Mouse (Mus musculus) liver, embryonic 13.5 days (tissue): ENCODE results near the gene Tgfa. TPM values are rescaled to one million over a fixed set of nuclear protein-coding genes. Genes with fewer than 3 reads are reported as not detected.

Experiments used
- ATAC-seq: fragments of 200-750 bp; cut with Nextera tagmentation; 2 replicates; pipeline ENCODE4 v1.8.0; 2017; ENCODE audit warnings: low read depth, mild to moderate bottlenecking, moderate number of reproducible peaks, moderate library complexity
- DNase-seq: peaks from one replicate; pipeline ENCODE4 v3.0.0; 2022
- H3K27ac ChIP-seq: fragments of 300-500 bp; sonication (generic); 2 replicates; pipeline ENCODE4 v1.5.1; 2015; ENCODE audit warnings: moderate library complexity, mild to moderate bottlenecking, inconsistent platforms
- H3K27me3 ChIP-seq: fragments of 300-500 bp; sonication (generic); 2 replicates; pipeline ENCODE4 v1.6.1; 2015; ENCODE audit warnings: mild to moderate bottlenecking, inconsistent platforms
- H3K36me3 ChIP-seq: fragments of 300-500 bp; sonication (generic); 2 replicates; pipeline ENCODE4 v1.6.1; 2015; ENCODE audit warnings: mild to moderate bottlenecking, inconsistent platforms
- H3K4me1 ChIP-seq: fragments of 300-500 bp; sonication (generic); replicated peaks from 2 replicates; pipeline ENCODE4 v1.6.1; 2015; ENCODE audit warnings: inconsistent platforms
- H3K4me2 ChIP-seq: fragments of 300-500 bp; sonication (generic); 2 replicates; pipeline ENCODE4 v1.6.1; 2015; ENCODE audit warnings: inconsistent platforms, mild to moderate bottlenecking, moderate library complexity
- H3K4me3 ChIP-seq: fragments of 300-500 bp; sonication (generic); replicated peaks from 2 replicates; pipeline ENCODE4 v1.5.1; 2015; ENCODE audit warnings: mild to moderate bottlenecking, inconsistent platforms
- H3K9ac ChIP-seq: fragments of 300-500 bp; sonication (generic); 2 replicates; pipeline ENCODE4 v1.6.1; 2015; ENCODE audit warnings: mild to moderate bottlenecking, inconsistent platforms
- H3K9me3 ChIP-seq: fragments of 300-500 bp; sonication (generic); replicated peaks from 2 replicates; pipeline ENCODE4 v1.6.1; 2016; ENCODE audit warnings: inconsistent platforms
- WGBS: fragments of 180-500 bp; shearing (Covaris S2); methylation state at CpG from one replicate; pipeline ENCODE4 v1.1.7; 2015; ENCODE audit not compliant: insufficient replicate concordance; 5-methylcytosine and 5-hydroxymethylcytosine counted together
- polyA plus RNA-seq: library from polyadenylated mRNA; unstranded; fragments of >200 nt; fragmentation: Nextera tagmentation; extraction: Ambion mirVana; gene quantifications from 2 replicates; pipeline ENCODE4 v1.2.1, GENCODE M21; 2015

The Tgfa gene
- polyA plus RNA-seq, 1 experiment from 2014 or later: 1.1 TPM

DNA sequence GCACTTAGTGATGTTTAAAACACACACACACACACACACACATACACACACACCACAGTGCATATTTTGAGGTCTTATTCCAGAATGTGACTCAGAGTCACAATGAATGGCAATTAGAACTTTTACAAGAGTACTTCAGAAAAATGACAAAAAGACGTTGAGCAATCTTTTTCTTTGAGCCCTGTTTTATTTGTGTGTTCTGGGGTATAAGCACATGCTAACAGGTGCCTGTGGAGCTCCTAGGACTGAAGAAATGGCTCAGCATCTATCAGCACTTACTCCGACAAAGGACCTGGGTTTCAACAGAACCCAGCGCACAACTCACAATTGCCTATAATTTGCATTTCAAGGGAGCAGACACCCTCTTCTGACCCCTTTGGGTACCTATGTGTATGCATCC lies 31.0 kb upstream of the Tgfa start:
- no peaks in the 10 kb centered on the region for H3K4me1 ChIP-seq
- no peak overlapping the region for H3K4me2 ChIP-seq
- no peak for DNase-seq
- WGBS: 58% methylated on average over 3 of the region's 3 CpGs
- H3K27me3 ChIP-seq: peaks cover 6% of the 10 kb centered on the region; the same call in 1 of the 2 replicates
- H3K9me3 ChIP-seq: no peaks in the 10 kb centered on the region
- H3K4me3 ChIP-seq: no peak overlapping the region
- H3K9ac ChIP-seq: no peak overlapping the region
- no peak overlapping the region for H3K27ac ChIP-seq
- H3K36me3 ChIP-seq: no peaks in the 10 kb centered on the region
- no peak for ATAC-seq

DNA sequence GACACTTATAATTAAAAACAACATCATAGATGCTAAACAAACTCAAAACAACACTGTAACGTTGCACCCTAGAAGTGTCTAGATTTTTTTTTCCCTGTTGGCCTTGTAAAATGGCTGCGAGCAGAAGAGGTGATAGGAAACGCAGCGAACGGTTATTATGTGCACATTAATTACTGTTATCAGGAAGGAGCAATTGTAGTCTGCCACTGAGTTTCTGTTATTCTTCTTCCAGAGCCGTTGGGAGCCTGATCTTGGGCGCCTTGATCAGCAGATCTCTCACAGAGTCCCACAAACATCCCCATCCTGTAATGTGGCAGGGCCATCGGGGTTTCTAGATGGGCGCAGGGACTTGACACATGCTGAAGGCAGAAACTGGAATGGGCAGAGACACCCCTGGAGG lies 28.6 kb upstream of the Tgfa start:
- Histone ChIP-seq H3K27ac (no peak overlapping the region), H3K36me3 (no peaks in the 10 kb centered on the region), H3K27me3 (peaks cover 6% of the 10 kb centered on the region; the same call in 1 of the 2 replicates), H3K4me3 (no peak overlapping the region), H3K4me2 (no peak overlapping the region), H3K9ac (no peak overlapping the region), H3K9me3 (no peaks in the 10 kb centered on the region), H3K4me1 (no peaks in the 10 kb centered on the region)
- 51% methylated on average over 9 of the region's 9 CpGs for WGBS
- DNase-seq (no peak), ATAC-seq (no peak)

- Histone ChIP-seq H3K27me3 (peaks cover 6% of the 10 kb centered on the region; the same call in 1 of the 2 replicates), H3K4me2 (no peak overlapping the region), H3K27ac (no peak overlapping the region), H3K9me3 (no peaks in the 10 kb centered on the region), H3K4me1 (no peaks in the 10 kb centered on the region), H3K4me3 (no peak overlapping the region), H3K9ac (no peak overlapping the region), H3K36me3 (no peaks in the 10 kb centered on the region)
- ATAC-seq (no peak), DNase-seq (no peak)
- WGBS: 56% methylated on average over 5 of the region's 5 CpGs
Observed at GRCm38 (mm10) chr6:86167851-86168250, 27.2 kb upstream of the Tgfa start.

DNA sequence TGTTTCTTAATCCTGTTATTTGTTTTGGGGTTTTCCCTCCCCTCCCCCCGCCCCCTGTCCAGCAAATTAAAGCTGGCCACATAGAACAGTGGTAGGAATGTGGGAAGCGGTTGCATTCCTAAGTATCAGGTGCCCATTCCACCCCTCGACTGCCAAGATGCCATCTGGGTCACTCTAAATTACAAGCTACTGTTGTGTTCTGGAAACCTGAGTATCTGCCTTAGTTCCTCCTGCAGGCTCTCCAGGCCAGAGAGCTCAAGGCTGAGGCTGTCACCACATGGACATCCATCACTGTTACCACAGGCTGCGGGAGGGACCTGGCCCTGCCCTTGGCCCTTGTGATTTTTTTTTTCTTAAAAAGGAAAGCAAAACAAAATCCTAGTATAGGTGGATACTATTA lies 25.9 kb upstream of the Tgfa start:
- no peaks in the 10 kb centered on the region for H3K36me3 ChIP-seq
- no peak overlapping the region for H3K4me3 ChIP-seq
- H3K9me3 ChIP-seq: no peaks in the 10 kb centered on the region
- no peak overlapping the region for H3K9ac ChIP-seq
- H3K27me3 ChIP-seq: peaks cover 3% of the 10 kb centered on the region; the same call in 1 of the 2 replicates
- no peaks in the 10 kb centered on the region for H3K4me1 ChIP-seq
- H3K27ac ChIP-seq: no peak overlapping the region
- WGBS: 44% methylated on average over 4 of the region's 4 CpGs
- no peak overlapping the region for H3K4me2 ChIP-seq
- ATAC-seq (no peak), DNase-seq (no peak)

DNA sequence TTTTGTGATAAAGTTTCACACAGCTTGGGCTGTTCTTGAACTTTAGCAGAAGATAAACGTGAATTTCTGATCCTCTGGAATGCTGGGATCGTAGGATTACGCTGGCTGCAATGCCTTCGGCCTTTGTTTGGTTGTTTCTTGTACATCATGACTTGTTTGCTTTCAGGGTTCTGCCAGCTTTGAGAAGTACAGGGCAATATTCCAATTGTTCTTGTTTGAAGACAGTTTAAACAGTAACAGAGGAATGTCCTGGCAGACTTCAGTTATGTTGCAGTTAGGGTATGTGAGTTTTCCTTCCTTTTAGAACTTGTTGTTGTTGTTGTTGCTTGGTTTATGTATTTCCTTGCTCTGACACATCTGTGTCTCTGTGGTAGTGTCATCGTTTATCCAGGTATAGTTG lies 18.8 kb upstream of the Tgfa start:
- DNase-seq: no peak
- H3K9me3 ChIP-seq: no peaks in the 10 kb centered on the region
- H3K27me3 ChIP-seq: no peaks in the 10 kb centered on the region
- no peak overlapping the region for H3K4me3 ChIP-seq
- no peak overlapping the region for H3K9ac ChIP-seq
- no peak for ATAC-seq
- no peak overlapping the region for H3K4me2 ChIP-seq
- no peaks in the 10 kb centered on the region for H3K4me1 ChIP-seq
- H3K36me3 ChIP-seq: no peaks in the 10 kb centered on the region
- H3K27ac ChIP-seq: no peak overlapping the region
- WGBS: 49% methylated on average over 5 of the region's 5 CpGs

DNA sequence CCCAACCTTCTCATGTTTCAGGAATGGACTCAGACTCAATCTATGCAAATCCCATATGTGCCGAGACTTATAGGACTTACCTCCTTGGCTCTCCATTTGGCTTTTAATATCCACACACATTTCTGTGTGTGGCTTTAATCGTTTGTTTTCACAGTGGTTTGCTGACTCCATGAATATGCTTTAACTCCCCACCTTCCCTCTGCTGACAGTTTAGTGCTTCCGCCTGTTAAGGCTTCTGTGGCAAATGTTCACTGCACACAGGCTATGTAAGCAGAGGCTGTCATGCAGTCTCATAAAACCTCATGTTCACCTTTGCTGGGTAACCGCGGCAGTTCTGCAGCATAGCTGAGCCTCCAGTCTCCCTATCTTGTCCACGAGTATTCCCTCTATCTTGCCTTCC lies 18.3 kb upstream of the Tgfa start:
- DNase-seq: no peak
- H3K4me2 ChIP-seq: no peak overlapping the region
- 54% methylated on average over 6 of the region's 6 CpGs for WGBS

GRCm38 (mm10) chr6:86177331-86177982 lies 17.6 kb upstream of the Tgfa start:
- H3K9me3 ChIP-seq: no peaks in the 10 kb centered on the region
- DNase-seq (no peak), ATAC-seq (no peak)
- no peaks in the 10 kb centered on the region for H3K36me3 ChIP-seq
- H3K4me3 ChIP-seq: no peak overlapping the region
- 78% methylated on average over 9 of the region's 9 CpGs for WGBS
- no peak overlapping the region for H3K27ac ChIP-seq
- H3K27me3 ChIP-seq: no peaks in the 10 kb centered on the region
- H3K4me2 ChIP-seq: no peak overlapping the region
- H3K4me1 ChIP-seq: no peaks in the 10 kb centered on the region
- H3K9ac ChIP-seq: no peak overlapping the region

More for the DNA sequence above, 18.3 kb upstream of the Tgfa start:
- H3K4me3 ChIP-seq: no peak overlapping the region
- no peaks in the 10 kb centered on the region for H3K36me3 ChIP-seq
- H3K27ac ChIP-seq: no peak overlapping the region
- no peaks in the 10 kb centered on the region for H3K4me1 ChIP-seq
- H3K27me3 ChIP-seq: no peaks in the 10 kb centered on the region
- no peak overlapping the region for H3K9ac ChIP-seq
- ATAC-seq: no peak
- no peaks in the 10 kb centered on the region for H3K9me3 ChIP-seq

DNA sequence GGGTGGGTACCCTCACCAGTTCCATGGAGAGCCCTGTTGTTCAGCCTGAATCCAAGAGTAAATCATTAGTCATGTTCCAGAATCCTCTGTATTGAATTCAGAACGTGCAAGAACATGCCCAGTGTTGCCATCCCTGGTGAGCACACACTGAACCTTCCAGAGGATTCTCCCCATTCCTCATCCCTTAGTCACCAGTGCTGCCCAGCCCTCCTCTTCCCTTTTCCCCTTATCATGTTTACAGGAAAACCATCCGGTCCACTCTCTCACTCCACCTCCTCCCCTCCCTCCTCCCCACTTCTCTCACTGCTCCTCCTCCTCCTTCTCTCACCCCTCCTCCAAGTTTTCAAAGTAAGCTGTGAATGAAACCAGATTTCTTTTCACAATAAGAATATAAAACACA lies 14.4 kb upstream of the Tgfa start:
- no peak overlapping the region for H3K9ac ChIP-seq
- H3K9me3 ChIP-seq: no peaks in the 10 kb centered on the region
- H3K27me3 ChIP-seq: no peaks in the 10 kb centered on the region
- no peak for ATAC-seq
- H3K4me2 ChIP-seq: no peak overlapping the region
- no peak overlapping the region for H3K27ac ChIP-seq
- no peaks in the 10 kb centered on the region for H3K4me1 ChIP-seq
- H3K36me3 ChIP-seq: no peaks in the 10 kb centered on the region
- 12% methylated on average over 2 of the region's 2 CpGs for whole genome bisulfite sequencing
- H3K4me3 ChIP-seq: no peak overlapping the region
- DNase-seq: no peak

- H3K4me3 ChIP-seq: no peak overlapping the region
- no peak for ATAC-seq
- no peak overlapping the region for H3K4me2 ChIP-seq
- H3K4me1 ChIP-seq: no peaks in the 10 kb centered on the region
- H3K27ac ChIP-seq: no peak overlapping the region
- no peaks in the 10 kb centered on the region for H3K9me3 ChIP-seq
- DNase-seq: no peak
- H3K9ac ChIP-seq: no peak overlapping the region
- WGBS: 69% methylated on average over 9 of the region's 9 CpGs
- no peaks in the 10 kb centered on the region for H3K27me3 ChIP-seq
- H3K36me3 ChIP-seq: no peaks in the 10 kb centered on the region
Observed at GRCm38 (mm10) chr6:86182016-86182415, 13.0 kb upstream of the Tgfa start.

- DNase-seq: no peak
Observed at GRCm38 (mm10) chr6:86182626-86183025, 12.4 kb upstream of the Tgfa start.

GRCm38 (mm10) chr6:86186106-86186955 lies 8.7 kb upstream of the Tgfa start:
- no peaks in the 10 kb centered on the region for H3K4me1 ChIP-seq
- H3K27me3 ChIP-seq: 0 out of 2 replicates have a peak, but pooled peaks cover 4% of the 10 kb centered on the region
- no peak overlapping the region for H3K4me2 ChIP-seq
- DNase-seq (no peak), ATAC-seq (no peak)
- no peak overlapping the region for H3K4me3 ChIP-seq
- H3K9me3 ChIP-seq: no peaks in the 10 kb centered on the region
- no peaks in the 10 kb centered on the region for H3K36me3 ChIP-seq
- H3K27ac ChIP-seq: no peak overlapping the region
- WGBS: 60% methylated on average over 14 of the region's 14 CpGs
- H3K9ac ChIP-seq: no peak overlapping the region

More at GRCm38 (mm10) chr6:86182626-86183025, 12.4 kb upstream of the Tgfa start:
- no peak overlapping the region for H3K4me2 ChIP-seq
- H3K9me3 ChIP-seq: no peaks in the 10 kb centered on the region
- H3K4me3 ChIP-seq: no peak overlapping the region
- ATAC-seq: no peak
- no peak overlapping the region for H3K27ac ChIP-seq
- H3K27me3 ChIP-seq: no peaks in the 10 kb centered on the region
- WGBS: 64% methylated on average over 5 of the region's 5 CpGs
- no peaks in the 10 kb centered on the region for H3K4me1 ChIP-seq
- H3K36me3 ChIP-seq: no peaks in the 10 kb centered on the region
- no peak overlapping the region for H3K9ac ChIP-seq
